Mouse (Mus musculus) heart, postnatal 0 days (tissue): ENCODE data around the gene Itpk1. TPM values are rescaled to one million over a fixed set of nuclear protein-coding genes. Genes with fewer than 3 reads are reported as not detected.

Experiments
- ATAC-seq: fragments of 200-750 bp; cut with Nextera tagmentation; 2 replicates; pipeline ENCODE4 v1.8.0; 2017; ENCODE audit warnings: low read depth, moderate number of reproducible peaks, moderate library complexity; ENCODE audit not compliant: insufficient read depth
- DNase-seq: peaks from one replicate; pipeline ENCODE4 v3.0.0-alpha.2; 2016; ENCODE audit warnings: low spot score
- H3K27ac ChIP-seq: fragments of 300-500 bp; sonication (generic); 2 replicates; pipeline ENCODE4 v1.5.1; 2014; ENCODE audit warnings: low read depth, mild to moderate bottlenecking
- H3K27me3 ChIP-seq: fragments of 300-500 bp; sonication (generic); 2 replicates; pipeline ENCODE4 v1.6.1; 2014; ENCODE audit warnings: low read length, mixed read lengths; ENCODE audit not compliant: control insufficient read depth, insufficient read depth
- H3K36me3 ChIP-seq: fragments of 300-500 bp; sonication (generic); replicated peaks from 2 replicates; pipeline ENCODE4 v1.6.1; 2014; ENCODE audit warnings: low read length, mixed read lengths; ENCODE audit not compliant: control insufficient read depth, insufficient read depth
- H3K4me1 ChIP-seq: fragments of 300-500 bp; sonication (generic); 2 replicates; pipeline ENCODE4 v1.6.1; 2014; ENCODE audit warnings: antibody characterized with exemption; ENCODE audit not compliant: control insufficient read depth, insufficient read depth
- H3K4me2 ChIP-seq: fragments of 300-500 bp; sonication (generic); 2 replicates; pipeline ENCODE4 v1.6.1; 2014; ENCODE audit warnings: low read depth, mild to moderate bottlenecking, low read length, moderate library complexity
- H3K4me3 ChIP-seq: fragments of 300-500 bp; sonication (generic); 2 replicates; pipeline ENCODE4 v1.5.1; 2014; ENCODE audit warnings: low read depth, low read length
- H3K9ac ChIP-seq: fragments of 300-500 bp; sonication (generic); replicated peaks from 2 replicates; pipeline ENCODE4 v1.6.1; 2014; ENCODE audit warnings: low read depth, low read length, mixed read lengths
- H3K9me3 ChIP-seq: fragments of 300-500 bp; sonication (generic); replicated peaks from 2 replicates; pipeline ENCODE4 v1.6.1; 2016; ENCODE audit warnings: low read length; ENCODE audit not compliant: control insufficient read depth
- CTCF ChIP-seq: IDR thresholded peaks from 2 replicates; pipeline ENCODE4 v1.5.1; 2016; ENCODE audit warnings: antibody characterized with exemption, control low read depth, low read depth
- EP300 ChIP-seq: IDR thresholded peaks from 2 replicates; pipeline ENCODE4 v1.6.1; 2016; ENCODE audit warnings: antibody characterized with exemption, low read depth
- WGBS: fragments of 180-500 bp; shearing (Covaris S2); extraction: QIAGEN DNeasy Blood & Tissue Kit; methylation state at CpG from one replicate; pipeline ENCODE4 v1.1.7; 2014; 5-methylcytosine and 5-hydroxymethylcytosine counted together
- polyA plus RNA-seq: library from polyadenylated mRNA; unstranded; fragments of >200 nt; fragmentation: Nextera tagmentation; extraction: Ambion mirVana; gene quantifications from 2 replicates; pipeline ENCODE4 v1.2.1, GENCODE M21; 2015
- total RNA-seq: library from RNA; depleted of rRNA; stranded (reverse); fragments of >200 nt; gene quantifications from 2 replicates; pipeline ENCODE4 v1.2.3, GENCODE M21; 2014; ENCODE audit warnings: low replicate concordance

Gene Itpk1
- total and polyA plus RNA-seq, 2 experiments from 2014 or later, result 2.6 to 9.4 TPM

GRCm38 (mm10) chr12:102570111-102570510 lies 134.6 kb downstream of the Itpk1 start:
- Histone ChIP-seq H3K4me1 (no peaks in the 10 kb centered on the region), H3K9ac (no peak overlapping the region), H3K27me3 (no peaks in the 10 kb centered on the region), H3K9me3 (no peaks in the 10 kb centered on the region), H3K27ac (no peak overlapping the region), H3K4me2 (no peak overlapping the region), H3K4me3 (no peak overlapping the region), H3K36me3 (no peaks in the 10 kb centered on the region)
- WGBS, result 85% methylated on average over 13 of the region's 13 CpGs
- TF ChIP-seq EP300 (no peak), CTCF (no peak)
- no peak for DNase-seq
- ATAC-seq, result no peak

DNA sequence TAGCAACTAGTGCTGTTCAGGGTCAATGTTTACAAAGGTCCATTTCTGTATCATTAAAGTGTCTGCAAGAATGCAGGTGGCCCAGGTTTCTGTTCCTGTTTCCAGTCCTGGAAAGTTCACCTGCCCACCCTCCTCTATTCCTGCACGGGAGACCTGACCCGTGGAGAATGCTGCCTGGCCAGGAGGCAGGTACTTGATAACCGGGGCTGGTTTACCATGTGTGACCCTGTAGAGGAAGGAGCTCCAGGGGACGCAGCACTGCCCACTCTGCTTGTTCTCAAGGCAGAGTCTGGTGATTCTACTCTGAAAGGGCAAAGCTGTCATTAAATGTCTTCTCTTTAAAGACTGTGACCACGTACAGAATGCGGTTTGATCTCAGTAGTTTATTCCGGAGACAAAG lies 136.5 kb downstream of the Itpk1 start:
- DNase-seq (no peak), ATAC-seq (no peak)
- Histone ChIP-seq H3K27me3 (no peaks in the 10 kb centered on the region), H3K4me3 (no peak overlapping the region), H3K36me3 (no peaks in the 10 kb centered on the region), H3K4me2 (no peak overlapping the region), H3K4me1 (no peaks in the 10 kb centered on the region), H3K27ac (no peak overlapping the region), H3K9me3 (no peaks in the 10 kb centered on the region), H3K9ac (no peak overlapping the region)
- TF ChIP-seq CTCF (no peak), EP300 (no peak)
- 66% methylated on average over 7 of the region's 7 CpGs for WGBS

- no peak for ATAC-seq
- H3K4me2 ChIP-seq, result no peak overlapping the region
- no peak for DNase-seq
- no peak overlapping the region for H3K9ac ChIP-seq
- TF ChIP-seq EP300 (no peak), CTCF (no peak)
- H3K4me1 ChIP-seq, result no peaks in the 10 kb centered on the region
- no peaks in the 10 kb centered on the region for H3K36me3 ChIP-seq
- WGBS, result 57% methylated on average over 2 of the region's 2 CpGs
- no peaks in the 10 kb centered on the region for H3K27me3 ChIP-seq
- H3K4me3 ChIP-seq, result no peak overlapping the region
- H3K9me3 ChIP-seq, result no peaks in the 10 kb centered on the region
- no peak overlapping the region for H3K27ac ChIP-seq
Measured at GRCm38 (mm10) chr12:102566951-102567350, 137.8 kb downstream of the Itpk1 start.

DNA sequence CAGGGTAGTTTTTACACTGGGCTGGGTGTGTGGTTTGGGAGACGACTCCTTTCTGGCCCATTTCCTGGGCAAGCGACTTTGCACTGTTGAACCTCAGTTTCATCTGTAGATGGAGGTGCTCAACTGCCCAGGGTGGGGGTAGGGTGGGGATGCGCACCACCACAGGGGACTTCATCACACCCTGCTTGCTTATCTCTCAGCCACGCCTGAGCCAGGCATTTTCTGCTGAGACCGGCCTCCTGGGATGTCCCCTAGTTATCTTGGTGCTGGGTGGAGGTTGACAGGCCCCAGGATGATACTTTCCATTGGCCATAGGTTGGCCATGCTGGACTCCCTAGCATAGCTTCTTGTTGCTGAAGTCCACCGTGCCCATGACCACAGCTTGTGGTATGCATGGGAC lies 139.6 kb downstream of the Itpk1 start:
- Histone ChIP-seq H3K9me3 (no peaks in the 10 kb centered on the region), H3K9ac (no peak overlapping the region), H3K4me1 (no peaks in the 10 kb centered on the region), H3K27me3 (no peaks in the 10 kb centered on the region), H3K36me3 (no peaks in the 10 kb centered on the region), H3K4me3 (no peak overlapping the region), H3K4me2 (no peak overlapping the region), H3K27ac (no peak overlapping the region)
- DNase-seq, result no peak
- TF ChIP-seq EP300, result no peak
- no peak for TF ChIP-seq CTCF
- WGBS, result 44% methylated on average over 6 of the region's 6 CpGs
- no peak for ATAC-seq

GRCm38 (mm10) chr12:102557372-102557771 lies 147.4 kb downstream of the Itpk1 start:
- no peak for TF ChIP-seq CTCF
- TF ChIP-seq EP300, result no peak
- Histone ChIP-seq H3K27ac (no peak overlapping the region), H3K9me3 (no peaks in the 10 kb centered on the region), H3K4me3 (no peak overlapping the region), H3K36me3 (no peaks in the 10 kb centered on the region), H3K9ac (no peak overlapping the region), H3K27me3 (peaks cover 26% of the 10 kb centered on the region), H3K4me1 (no peaks in the 10 kb centered on the region), H3K4me2 (no peak overlapping the region)
- DNase-seq, result no peak
- ATAC-seq, result no peak
- WGBS, result 74% methylated on average over 5 of the region's 5 CpGs

- ATAC-seq (no peak), DNase-seq (no peak)
- no peak overlapping the region for H3K4me3 ChIP-seq
- H3K4me2 ChIP-seq, result no peak overlapping the region
- H3K27me3 ChIP-seq, result peaks cover 35% of the 10 kb centered on the region
- WGBS, result 57% methylated on average over 3 of the region's 3 CpGs
- H3K4me1 ChIP-seq, result no peaks in the 10 kb centered on the region
- H3K9me3 ChIP-seq, result no peaks in the 10 kb centered on the region
- TF ChIP-seq CTCF (no peak), EP300 (no peak)
- no peaks in the 10 kb centered on the region for H3K36me3 ChIP-seq
- H3K9ac ChIP-seq, result no peak overlapping the region
- H3K27ac ChIP-seq, result no peak overlapping the region
Measured at GRCm38 (mm10) chr12:102555850-102556249, 148.9 kb downstream of the Itpk1 start.
